Mouse (Mus musculus) liver, adult 2 months (tissue): ENCODE measurements around the gene Polr2j. TPM values are rescaled to one million over a fixed set of nuclear protein-coding genes. Genes with fewer than 3 reads are reported as not detected.
"Not testable (repeated sequence)": the region's sequence is repeated elsewhere in the genome, so short reads cannot be mapped to it uniquely, and the experiment has no call there.

Experiments used
- DNase-seq: peaks from one replicate; pipeline ENCODE4 v3.0.0-alpha.2; 2011; ENCODE audit warnings: low read depth, low spot score; ENCODE audit errors: extremely low read depth
- H3K27ac ChIP-seq: fragments of 200-500 bp; replicated peaks from 2 replicates; pipeline ENCODE4 v1.5.1; 2012; ENCODE audit warnings: low read depth, mild to moderate bottlenecking, control low read depth, inconsistent platforms, low read length; ENCODE audit not compliant: insufficient read depth
- H3K27me3 ChIP-seq: fragments of 200-500 bp; 2 replicates; pipeline ENCODE4 v1.6.1; 2012; ENCODE audit warnings: mild to moderate bottlenecking, moderate library complexity, low read length, inconsistent platforms; ENCODE audit not compliant: control insufficient read depth, insufficient read depth
- H3K36me3 ChIP-seq: fragments of 200-500 bp; 2 replicates; pipeline ENCODE4 v1.6.1; 2012; ENCODE audit warnings: low read length, inconsistent platforms; ENCODE audit not compliant: control insufficient read depth, insufficient read depth
- H3K4me1 ChIP-seq: fragments of 200-500 bp; 2 replicates; pipeline ENCODE4 v1.6.1; 2011; ENCODE audit warnings: low read length; ENCODE audit not compliant: control insufficient read depth, insufficient read depth
- H3K4me3 ChIP-seq: fragments of 200-500 bp; 2 replicates; pipeline ENCODE4 v1.5.1; 2011; ENCODE audit warnings: low read depth, mild to moderate bottlenecking, control low read depth, low read length, moderate library complexity; ENCODE audit not compliant: insufficient read depth
- H3K79me2 ChIP-seq: fragments of 200-500 bp; 2 replicates; pipeline ENCODE4 v1.6.1; 2012; ENCODE audit warnings: inconsistent platforms, mild to moderate bottlenecking, low read length, moderate library complexity; ENCODE audit not compliant: control insufficient read depth, insufficient read depth
- H3K9ac ChIP-seq: fragments of 200-500 bp; 2 replicates; pipeline ENCODE4 v1.6.1; 2012; ENCODE audit warnings: low read depth, mild to moderate bottlenecking, control low read depth, inconsistent platforms, low read length
- CTCF ChIP-seq: fragments of 200-500 bp; IDR thresholded peaks from 2 replicates; pipeline ENCODE4 v1.5.1; 2011; ENCODE audit warnings: low read depth, low read length, control low read depth
- POLR2A ChIP-seq: fragments of 200-500 bp; IDR thresholded peaks from 2 replicates; pipeline ENCODE4 v1.6.1; 2011; ENCODE audit warnings: low read length, control low read depth; ENCODE audit not compliant: insufficient read depth; ENCODE audit errors: extremely low read depth
- WGBS: fragments of 180-500 bp; shearing (Covaris S2); methylation state at CpG from one replicate; pipeline ENCODE4 v1.1.7; 2018; 5-methylcytosine and 5-hydroxymethylcytosine counted together
- polyA plus RNA-seq: library from polyadenylated mRNA; depleted of rRNA; stranded (reverse); fragments of >200 nt; gene quantifications from 2 replicates; pipeline ENCODE4 v1.2.3, GENCODE M21; 2012
- total RNA-seq: library from RNA; depleted of rRNA; stranded (reverse); fragments of >200 nt; gene quantifications from 2 replicates; pipeline ENCODE4 v1.2.3, GENCODE M21; 2014

Polr2j gene
- total and polyA plus RNA-seq, 2 experiments, result 36.1 to 46.1 TPM

- Histone ChIP-seq H3K9ac (no peak overlapping the region), H3K36me3 (no peaks in the 10 kb centered on the region), H3K27me3 (no peaks in the 10 kb centered on the region), H3K4me3 (no peak overlapping the region), H3K4me1 (no peaks in the 10 kb centered on the region), H3K27ac (no peak overlapping the region), H3K79me2 (no peaks in the 10 kb centered on the region)
- no peak for DNase-seq
- TF ChIP-seq CTCF, result no peak
- TF ChIP-seq POLR2A, result no peak
- 76% methylated on average over 8 of the region's 8 CpGs for WGBS
Measured at GRCm38 (mm10) chr5:136147704-136148103, 31.3 kb downstream of the Polr2j start.

- not testable (repeated sequence) for H3K79me2 ChIP-seq, H3K27me3 ChIP-seq, H3K27ac ChIP-seq, H3K9ac ChIP-seq, H3K4me1 ChIP-seq, H3K4me3 ChIP-seq, H3K36me3 ChIP-seq, DNase-seq
- 71% methylated on average over 5 of the region's 5 CpGs for WGBS
Measured at GRCm38 (mm10) chr5:136149134-136149576, 32.7 kb downstream of the Polr2j start.

GRCm38 (mm10) chr5:136152365-136152764 lies 35.9 kb downstream of the Polr2j start:
- no peak overlapping the region for H3K9ac ChIP-seq
- no peaks in the 10 kb centered on the region for H3K36me3 ChIP-seq
- WGBS, result 84% methylated on average over 8 of the region's 8 CpGs
- DNase-seq, result no peak
- H3K4me3 ChIP-seq, result no peak overlapping the region
- TF ChIP-seq CTCF (no peak), POLR2A (no peak)
- H3K79me2 ChIP-seq, result no peaks in the 10 kb centered on the region
- no peaks in the 10 kb centered on the region for H3K4me1 ChIP-seq
- H3K27ac ChIP-seq, result no peak overlapping the region
- no peaks in the 10 kb centered on the region for H3K27me3 ChIP-seq

- H3K79me2 ChIP-seq, result no peaks in the 10 kb centered on the region
- no peaks in the 10 kb centered on the region for H3K4me1 ChIP-seq
- H3K27ac ChIP-seq, result no peak overlapping the region
- no peaks in the 10 kb centered on the region for H3K36me3 ChIP-seq
- TF ChIP-seq POLR2A (no peak), CTCF (no peak)
- H3K4me3 ChIP-seq, result no peak overlapping the region
- no peaks in the 10 kb centered on the region for H3K27me3 ChIP-seq
- no peak for DNase-seq
- H3K9ac ChIP-seq, result no peak overlapping the region
- WGBS, result 95% methylated on average over 5 of the region's 5 CpGs
Measured at GRCm38 (mm10) chr5:136155399-136155798, 39.0 kb downstream of the Polr2j start.

GRCm38 (mm10) chr5:136160084-136160483 lies 43.7 kb downstream of the Polr2j start:
- not testable (repeated sequence) for H3K4me1 ChIP-seq, DNase-seq, H3K27me3 ChIP-seq, H3K9ac ChIP-seq, H3K4me3 ChIP-seq, H3K79me2 ChIP-seq, H3K27ac ChIP-seq, H3K36me3 ChIP-seq
- 90% methylated on average over 11 of the region's 12 CpGs for WGBS

GRCm38 (mm10) chr5:136163807-136164474 lies 47.5 kb downstream of the Polr2j start:
- H3K79me2 ChIP-seq, result no peaks in the 10 kb centered on the region

More at GRCm38 (mm10) chr5:136163807-136164474, 47.5 kb downstream of the Polr2j start:
- no peaks in the 10 kb centered on the region for H3K36me3 ChIP-seq
- H3K9ac ChIP-seq, result no peak overlapping the region
- 86% methylated on average over 11 of the region's 11 CpGs for WGBS
- no peaks in the 10 kb centered on the region for H3K4me1 ChIP-seq
- DNase-seq, result no peak
- no peak overlapping the region for H3K27ac ChIP-seq
- H3K27me3 ChIP-seq, result no peaks in the 10 kb centered on the region
- TF ChIP-seq CTCF, result no peak
- no peak for TF ChIP-seq POLR2A
- H3K4me3 ChIP-seq, result no peak overlapping the region
